Mouse (Mus musculus): ENCODE measurements around the gene Setd6. TPM values are rescaled to one million over a fixed set of nuclear protein-coding genes. Genes with fewer than 3 reads are reported as not detected.

Gene Setd6
- total RNA-seq, 2 experiments from 2014 or later = 8.8 to 17.5 TPM

GRCm38 (mm10) chr8:95704538-95704937, 11.1 kb upstream of the Setd6 start:
- ATAC-seq (replicated peaks; ENCODE audit: low FRiP score, poor library complexity, severe bottlenecking) = no peak

GRCm38 (mm10) chr8:95709579-95709978, 6.1 kb upstream of the Setd6 start:
- ATAC-seq (replicated peaks; ENCODE audit: low FRiP score, poor library complexity, severe bottlenecking) = no peak

- ATAC-seq (replicated peaks; ENCODE audit: low FRiP score, poor library complexity, severe bottlenecking) = no peak
Observed at GRCm38 (mm10) chr8:95711029-95711428, 4.7 kb upstream of the Setd6 start.

GRCm38 (mm10) chr8:95712395-95712794, 3.3 kb upstream of the Setd6 start:
- no peak for ATAC-seq (replicated peaks; ENCODE audit: low FRiP score, poor library complexity, severe bottlenecking)

DNA sequence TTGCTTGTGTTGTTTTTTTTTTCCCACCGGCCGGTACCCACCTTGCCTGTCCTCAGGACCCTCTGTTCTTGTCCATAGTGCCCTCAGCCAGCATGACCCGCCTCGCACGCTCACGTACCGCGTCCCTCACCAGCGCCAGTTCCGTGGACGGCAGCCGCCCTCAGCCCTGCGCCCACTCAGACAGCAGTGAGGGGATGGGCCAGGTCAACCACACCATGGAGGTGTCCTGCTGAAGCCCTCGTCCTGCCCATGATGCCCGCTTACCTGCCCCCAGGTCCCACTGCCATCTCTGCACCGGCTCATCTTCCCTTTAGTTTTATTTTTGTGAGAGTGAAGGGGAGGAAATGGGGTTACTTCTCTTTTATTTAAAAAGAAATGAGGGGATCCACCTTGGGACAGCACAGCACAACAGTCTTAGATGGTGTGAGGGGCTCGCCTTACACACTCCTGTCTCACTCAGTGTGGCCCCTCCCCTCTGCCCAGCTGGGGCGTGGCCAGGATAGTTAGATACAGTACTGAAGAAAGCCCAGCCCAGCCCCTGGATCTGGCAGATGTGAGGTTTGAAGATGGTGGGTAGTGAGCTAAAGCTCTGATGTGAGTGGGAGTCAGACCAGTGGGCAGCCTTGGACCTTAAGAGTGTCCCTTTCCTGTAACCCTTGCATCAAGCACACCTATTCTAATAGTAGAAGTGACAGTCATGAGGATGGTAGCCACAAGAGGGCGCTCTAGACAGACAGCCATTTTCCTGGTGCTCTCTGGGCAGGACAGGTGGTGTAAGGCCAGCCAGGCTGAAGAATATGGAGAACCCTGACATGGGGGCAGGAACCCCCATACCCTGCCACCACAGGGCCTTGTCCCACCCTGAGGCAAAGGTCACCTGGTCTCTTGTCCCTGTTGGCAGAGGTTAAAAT, 2.3 kb upstream of the Setd6 start:
- peak; percentile 69 for ATAC-seq (replicated peaks; ENCODE audit: low FRiP score, poor library complexity, severe bottlenecking)

DNA sequence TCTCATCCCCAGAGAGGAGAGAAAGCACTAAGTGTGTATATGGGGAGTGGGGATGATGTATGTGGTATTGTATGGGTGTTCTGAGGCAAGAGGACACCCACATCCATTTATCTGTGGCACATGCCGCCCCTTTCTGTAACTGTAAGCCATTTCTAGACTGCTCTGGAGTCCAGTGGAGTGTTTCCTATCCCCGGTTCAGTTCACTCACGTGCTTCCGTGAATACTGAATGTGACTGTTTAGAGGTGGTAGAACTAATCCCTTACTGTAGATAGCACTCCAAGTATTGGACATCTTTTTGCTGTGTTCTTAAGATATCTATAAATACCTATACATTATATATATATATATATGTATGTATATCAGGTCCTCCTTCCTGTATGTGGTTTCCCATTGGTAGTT, 1.3 kb upstream of the Setd6 start:
- no peak for ATAC-seq (replicated peaks; ENCODE audit: low FRiP score, poor library complexity, severe bottlenecking)

DNA sequence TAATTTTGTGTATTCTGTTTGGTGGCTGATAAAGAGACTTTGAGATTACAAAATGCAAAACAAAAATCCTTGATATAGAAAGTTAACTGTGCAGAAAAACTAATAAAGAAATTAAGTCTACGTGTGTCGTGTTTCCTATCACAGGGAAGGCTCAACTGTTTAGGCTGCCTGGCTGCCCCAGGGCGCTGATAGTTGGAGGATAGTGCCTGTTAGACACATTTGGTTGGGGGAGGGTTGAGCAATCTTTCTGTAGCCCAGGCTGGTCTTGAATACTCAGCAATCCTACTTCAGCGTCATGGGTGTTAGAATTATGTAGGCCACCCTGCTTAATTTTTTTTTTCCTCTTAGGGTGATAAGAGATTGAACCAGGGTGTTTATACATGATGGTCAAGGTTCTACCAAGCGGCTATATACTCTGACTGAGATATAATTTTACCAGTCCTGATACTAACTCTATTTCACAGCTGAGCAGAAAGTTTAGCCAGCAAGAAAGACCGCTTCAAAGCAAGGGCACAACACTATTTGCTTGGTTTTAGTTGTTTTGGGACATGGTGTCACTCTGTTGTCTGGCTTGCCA, 756 bp upstream of the Setd6 start:
- ATAC-seq (replicated peaks; ENCODE audit: low FRiP score, poor library complexity, severe bottlenecking) = no peak

GRCm38 (mm10) chr8:95716546-95717335, 1.1 kb downstream of the Setd6 start:
- ATAC-seq (replicated peaks; ENCODE audit: low FRiP score, poor library complexity, severe bottlenecking) = no peak

GRCm38 (mm10) chr8:95727625-95728024, 11.9 kb downstream of the Setd6 start:
- ATAC-seq (replicated peaks; ENCODE audit: low FRiP score, poor library complexity, severe bottlenecking) = no peak

DNA sequence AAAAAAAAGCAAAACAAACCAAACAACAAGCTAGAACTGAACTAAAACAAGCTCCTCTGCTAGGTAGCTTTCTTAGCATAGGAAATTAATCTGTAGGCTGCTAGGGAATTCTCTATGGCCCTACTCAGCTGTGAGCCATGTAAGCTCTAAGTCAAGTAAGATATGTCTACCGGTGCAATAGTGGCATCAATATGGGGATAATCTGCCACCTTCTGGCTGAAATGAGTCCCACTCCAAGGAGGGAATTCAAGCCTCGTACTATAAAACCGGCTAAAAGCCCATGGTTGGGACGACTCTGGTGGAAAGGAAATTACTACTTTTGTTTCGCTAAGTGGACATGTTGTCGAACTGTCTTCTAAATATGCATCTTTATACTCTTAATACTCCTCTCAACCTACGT, 22.9 kb downstream of the Setd6 start:
- ATAC-seq (replicated peaks; ENCODE audit: low FRiP score, poor library complexity, severe bottlenecking) = no peak

DNA sequence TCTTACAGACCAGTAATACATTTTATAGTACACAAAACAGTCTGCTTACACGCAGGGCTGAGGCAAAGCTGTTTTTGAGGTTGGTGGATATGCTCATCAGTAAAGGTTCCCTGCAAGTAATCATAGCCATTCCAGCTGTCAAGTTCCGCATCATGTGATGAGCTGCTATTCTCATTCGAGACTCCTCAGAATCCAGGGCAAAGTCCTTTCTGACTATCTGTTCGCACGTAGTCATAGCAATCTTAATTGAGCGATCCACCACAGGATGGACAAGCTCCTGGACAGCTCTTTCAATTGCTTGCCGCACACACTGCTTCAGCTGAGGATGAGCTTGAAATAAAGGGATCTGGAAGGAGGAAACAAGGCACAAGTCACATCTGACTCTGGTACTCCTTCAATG, 26.1 kb downstream of the Setd6 start:
- no peak for ATAC-seq (replicated peaks; ENCODE audit: low FRiP score, poor library complexity, severe bottlenecking)

DNA sequence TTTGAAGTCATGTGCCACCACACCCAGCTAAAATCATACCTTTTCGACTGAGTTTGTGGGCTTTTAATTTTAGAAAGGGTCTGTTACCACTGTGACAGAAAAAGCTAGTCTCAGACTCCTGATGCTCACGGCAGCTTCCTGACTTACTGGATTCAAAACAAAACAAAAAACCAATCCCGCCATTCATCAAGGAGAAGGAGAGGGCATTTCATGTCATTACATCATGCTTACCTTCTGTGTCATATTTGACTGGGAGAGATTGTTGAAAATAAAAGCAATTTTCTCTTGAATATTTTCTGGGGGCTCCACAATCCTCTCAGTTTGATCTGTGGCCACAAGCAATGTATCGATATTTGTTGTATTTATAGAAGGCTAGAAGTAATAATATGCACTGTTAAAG, 32.3 kb downstream of the Setd6 start:
- no peak for ATAC-seq (replicated peaks; ENCODE audit: low FRiP score, poor library complexity, severe bottlenecking)

GRCm38 (mm10) chr8:95751924-95752323, 36.2 kb downstream of the Setd6 start:
- no peak for ATAC-seq (replicated peaks; ENCODE audit: low FRiP score, poor library complexity, severe bottlenecking)

- ATAC-seq (replicated peaks; ENCODE audit: low FRiP score, poor library complexity, severe bottlenecking) = no peak
Observed at GRCm38 (mm10) chr8:95760323-95760722, 44.6 kb downstream of the Setd6 start.

- no peak for ATAC-seq (replicated peaks; ENCODE audit: low FRiP score, poor library complexity, severe bottlenecking)
Observed at GRCm38 (mm10) chr8:95764133-95764532, 48.5 kb downstream of the Setd6 start.

Other genes starting within 250 kb of the Setd6 start
- gene Csnk2a2, start 225.8 kb upstream of the Setd6 start, total RNA-seq (2015; ENCODE audit: low replicate concordance) = 22.2 and 69.9 TPM in 2 replicates
- 28.4 and 33.0 TPM in 2 replicates for gene Csnk2a2, start 225.8 kb upstream of the Setd6 start, total RNA-seq (2017; ENCODE audit: low replicate concordance)
- not detected in 2 replicates for gene Ccdc113, start 181.8 kb upstream of the Setd6 start, total RNA-seq (2015; ENCODE audit: low replicate concordance)
- gene Ccdc113, start 181.8 kb upstream of the Setd6 start, total RNA-seq (2017; ENCODE audit: low replicate concordance) = 2.7 TPM in 1 of 2 replicates, not detected in the other
- not detected in 2 replicates for gene Prss54, start 139.5 kb upstream of the Setd6 start, total RNA-seq (2015; ENCODE audit: low replicate concordance)
- not detected in 2 replicates for gene Prss54, start 139.5 kb upstream of the Setd6 start, total RNA-seq (2017; ENCODE audit: low replicate concordance)
- 18.9 and 34.6 TPM in 2 replicates for gene Gins3, start 82.4 kb upstream of the Setd6 start, total RNA-seq (2015; ENCODE audit: low replicate concordance)
- gene Gins3, start 82.4 kb upstream of the Setd6 start, total RNA-seq (2017; ENCODE audit: low replicate concordance) = 41.4 and 54.2 TPM in 2 replicates
- gene Ndrg4, start 38.9 kb upstream of the Setd6 start, total RNA-seq (2015; ENCODE audit: low replicate concordance) = not detected in 2 replicates
- 0.26 TPM in 1 of 2 replicates, not detected in the other for gene Ndrg4, start 38.9 kb upstream of the Setd6 start, total RNA-seq (2017; ENCODE audit: low replicate concordance)
- gene Cnot1, start 91.6 kb downstream of the Setd6 start, total RNA-seq (2015; ENCODE audit: low replicate concordance) = 224 and 278 TPM in 2 replicates
- gene Cnot1, start 91.6 kb downstream of the Setd6 start, total RNA-seq (2017; ENCODE audit: low replicate concordance) = 189 and 228 TPM in 2 replicates
- 32.7 and 37.8 TPM in 2 replicates for gene Sap18b, start 109.5 kb downstream of the Setd6 start, total RNA-seq (2015; ENCODE audit: low replicate concordance)
- gene Sap18b, start 109.5 kb downstream of the Setd6 start, total RNA-seq (2017; ENCODE audit: low replicate concordance) = 71.5 and 165 TPM in 2 replicates
- 0.72 and 2.9 TPM in 2 replicates for gene Slc38a7, start 137.7 kb downstream of the Setd6 start, total RNA-seq (2015; ENCODE audit: low replicate concordance)
- gene Slc38a7, start 137.7 kb downstream of the Setd6 start, total RNA-seq (2017; ENCODE audit: low replicate concordance) = 1.9 and 4.5 TPM in 2 replicates
- 26.3 and 40.7 TPM in 2 replicates for gene Got2, start 172.7 kb downstream of the Setd6 start, total RNA-seq (2015; ENCODE audit: low replicate concordance)
- 15.7 and 20.7 TPM in 2 replicates for gene Got2, start 172.7 kb downstream of the Setd6 start, total RNA-seq (2017; ENCODE audit: low replicate concordance)